Mouse (Mus musculus): ENCODE measurements around the gene Mindy2.

The Mindy2 gene

DNA sequence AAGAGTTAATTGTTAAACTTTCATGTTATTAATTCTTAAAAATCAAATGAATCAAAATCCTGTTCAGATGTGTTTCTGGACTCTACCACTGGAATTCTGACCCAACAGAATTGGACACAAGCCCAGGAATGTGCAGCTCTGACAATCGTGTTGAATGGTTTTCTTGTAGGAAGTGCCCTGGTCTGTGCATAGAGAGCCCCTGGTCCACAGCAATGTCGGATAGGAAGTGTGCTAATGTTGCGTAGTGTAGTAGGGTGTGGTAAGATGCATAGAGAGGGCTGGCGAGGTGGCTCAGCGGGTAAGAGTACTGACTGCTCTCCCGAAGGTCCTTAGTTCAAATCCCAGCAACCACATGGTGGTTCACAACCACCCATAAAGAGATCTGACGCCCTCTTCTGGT is 9.8 kb upstream of the Mindy2 start:
- peak; percentile 39 for DNase-seq

GRCm38 (mm10) chr9:70665372-70666145 is 8.6 kb upstream of the Mindy2 start:
- no peak for DNase-seq

- DNase-seq, result no peak
These were observed 7.9 kb upstream of the Mindy2 start for GRCm38 (mm10) chr9:70664847-70665246.

- no peak for DNase-seq
These were observed 1.3 kb upstream of the Mindy2 start for GRCm38 (mm10) chr9:70658266-70658665.

DNA sequence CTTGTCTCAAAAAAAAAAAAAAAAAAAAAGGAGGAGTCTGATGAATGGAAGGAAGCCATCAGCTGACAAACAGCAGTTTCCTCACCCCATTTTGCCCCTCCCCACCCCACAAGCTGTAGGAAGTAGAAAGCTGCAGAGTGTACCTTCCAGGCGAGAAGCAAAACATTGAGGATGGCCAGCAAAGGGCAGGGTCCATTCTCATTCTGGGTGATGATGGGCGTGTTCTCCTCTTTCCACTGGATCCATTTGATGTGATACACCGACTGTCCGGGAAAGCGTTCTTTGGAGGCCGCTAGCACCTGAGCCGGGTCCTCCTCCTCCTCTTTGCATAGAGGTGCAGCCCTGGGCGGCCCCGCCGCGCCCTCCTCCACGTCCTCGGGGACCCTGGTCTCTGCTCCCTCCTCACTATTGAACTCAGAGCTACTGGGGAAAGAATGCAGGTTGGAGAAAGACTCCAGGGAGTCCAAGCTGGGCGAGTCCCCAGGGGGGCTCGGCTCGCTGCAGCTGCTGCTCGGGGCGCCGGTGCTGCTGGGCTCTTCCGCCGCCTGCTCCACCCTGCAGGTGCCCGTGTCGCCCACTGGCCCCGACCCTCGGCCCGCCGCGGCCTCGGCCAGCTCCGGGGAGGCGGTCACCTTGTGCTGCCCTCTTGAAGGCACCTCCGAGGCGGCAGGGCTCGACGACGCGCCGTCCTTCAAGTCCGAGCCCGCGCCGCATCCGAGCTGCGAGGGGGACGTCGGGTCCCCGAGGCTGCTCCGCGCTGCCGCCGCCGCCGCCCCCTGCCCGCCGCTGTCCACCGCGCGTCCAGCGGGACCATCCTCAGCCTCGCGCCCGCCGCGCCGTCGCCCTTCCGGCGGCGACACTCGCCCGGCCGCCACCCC is 605 bp downstream of the Mindy2 start, which contains the start of gene Gm10642:
Gm10642 (plus strand) TSS at position 122 of the 878 bp plus-strand sequence.
- peak; percentile 77 for DNase-seq

GRCm38 (mm10) chr9:70655764-70656129 is 1.2 kb downstream of the Mindy2 start:
- no peak for DNase-seq

GRCm38 (mm10) chr9:70654496-70654895 is 2.5 kb downstream of the Mindy2 start:
- no peak for DNase-seq

GRCm38 (mm10) chr9:70653875-70654274 is 3.1 kb downstream of the Mindy2 start:
- DNase-seq, result no peak

DNA sequence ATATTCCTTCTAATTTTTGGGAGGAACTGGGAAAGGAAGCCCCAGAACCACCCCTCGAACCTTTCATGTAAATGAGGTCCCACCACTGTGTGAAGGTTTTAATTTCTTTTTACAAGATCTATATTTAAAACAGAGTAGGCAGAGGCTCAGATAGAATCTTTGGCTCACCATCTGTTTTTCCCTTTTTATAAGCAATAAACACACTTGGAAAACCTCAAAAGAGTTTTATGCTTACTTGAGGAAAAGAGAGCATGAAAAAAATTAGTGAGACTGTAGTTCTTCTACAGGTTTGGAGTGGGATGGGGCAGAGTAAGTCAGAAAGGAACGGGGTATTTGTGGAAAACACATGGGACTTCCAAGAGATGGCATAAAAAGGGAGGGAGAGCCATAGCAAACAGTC is 4.8 kb downstream of the Mindy2 start:
- DNase-seq, result no peak

DNA sequence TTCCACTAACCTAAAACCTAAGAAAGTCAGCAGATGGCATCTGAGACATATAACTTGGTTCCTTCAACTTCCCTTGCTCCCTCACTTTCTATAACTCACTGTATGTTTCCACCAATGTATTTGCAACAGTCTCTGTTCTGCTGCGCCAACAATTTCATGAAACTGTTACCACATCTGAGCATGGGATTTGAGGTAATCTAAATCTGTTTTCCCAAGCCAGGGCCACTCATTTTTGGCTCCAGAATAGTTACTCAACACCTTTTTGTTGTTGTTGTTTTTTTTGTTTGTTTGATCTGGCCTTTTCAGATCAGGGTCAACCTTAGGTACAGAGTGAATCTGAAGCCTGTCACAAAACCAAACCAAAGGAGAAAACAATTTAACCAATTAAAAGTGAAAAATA is 6.0 kb downstream of the Mindy2 start:
- DNase-seq, result no peak

- no peak for DNase-seq
These were observed 6.7 kb downstream of the Mindy2 start for GRCm38 (mm10) chr9:70650260-70650659.

GRCm38 (mm10) chr9:70636748-70637147 is 20.2 kb downstream of the Mindy2 start:
- DNase-seq, result no peak

- DNase-seq, result no peak
These were observed 25.3 kb downstream of the Mindy2 start for GRCm38 (mm10) chr9:70631665-70632064.

GRCm38 (mm10) chr9:70629711-70630110 is 27.3 kb downstream of the Mindy2 start:
- DNase-seq, result no peak

DNA sequence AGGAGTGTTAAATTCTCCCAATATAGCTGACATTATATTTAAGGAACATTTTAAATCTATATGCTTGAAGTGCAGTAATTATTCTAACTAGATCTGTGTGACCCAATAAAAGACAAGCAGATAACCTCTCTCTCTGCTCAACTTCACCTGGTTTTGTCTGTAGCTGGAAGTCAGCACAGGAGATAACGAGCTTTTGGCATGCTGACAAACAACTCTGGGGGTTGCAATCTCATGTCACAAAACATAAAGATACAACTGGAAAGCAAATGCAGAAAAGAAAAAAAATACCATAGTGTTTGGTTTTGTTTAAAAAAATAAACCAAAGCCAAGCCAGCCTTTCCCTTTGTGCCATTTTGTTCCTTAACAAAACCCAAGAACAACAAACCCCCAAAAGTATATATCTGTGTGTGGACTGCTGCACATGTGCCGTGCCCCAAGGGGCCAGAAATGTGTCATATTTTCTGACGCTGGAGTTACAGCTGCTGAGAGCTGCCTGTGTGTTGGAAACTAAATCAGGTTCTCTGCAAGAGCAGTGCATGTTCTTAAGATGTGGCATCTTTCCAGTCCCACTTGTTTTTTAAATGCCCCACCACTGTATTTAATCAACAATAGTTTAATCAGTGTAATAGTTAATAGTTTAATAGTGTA is 45.8 kb downstream of the Mindy2 start:
- no peak for DNase-seq

- peak; percentile 39 for DNase-seq
These were observed 54.7 kb downstream of the Mindy2 start for GRCm38 (mm10) chr9:70602186-70602845.

- DNase-seq, result no peak
These were observed 58.7 kb downstream of the Mindy2 start for GRCm38 (mm10) chr9:70598271-70598670.

DNA sequence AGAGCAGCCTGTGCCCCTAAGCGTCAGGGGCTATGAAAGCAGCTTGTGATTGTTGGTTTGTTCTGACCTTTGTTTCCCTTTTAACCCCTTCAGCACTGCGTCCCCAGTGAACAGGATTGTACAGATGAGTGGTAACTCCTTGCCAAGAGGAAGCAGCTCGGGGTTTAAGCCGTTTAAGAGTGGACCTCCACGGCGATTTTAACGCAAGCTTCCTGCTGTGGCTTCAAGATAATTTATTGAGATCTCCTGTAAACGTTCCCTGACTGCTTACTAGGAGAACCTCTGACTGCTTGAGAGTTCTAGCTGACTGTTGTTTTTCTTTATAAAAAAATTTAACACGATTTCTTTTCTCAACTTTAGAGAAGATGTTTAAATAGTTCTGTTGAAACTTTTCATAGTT is 65.5 kb downstream of the Mindy2 start:
- DNase-seq, result no peak

DNA sequence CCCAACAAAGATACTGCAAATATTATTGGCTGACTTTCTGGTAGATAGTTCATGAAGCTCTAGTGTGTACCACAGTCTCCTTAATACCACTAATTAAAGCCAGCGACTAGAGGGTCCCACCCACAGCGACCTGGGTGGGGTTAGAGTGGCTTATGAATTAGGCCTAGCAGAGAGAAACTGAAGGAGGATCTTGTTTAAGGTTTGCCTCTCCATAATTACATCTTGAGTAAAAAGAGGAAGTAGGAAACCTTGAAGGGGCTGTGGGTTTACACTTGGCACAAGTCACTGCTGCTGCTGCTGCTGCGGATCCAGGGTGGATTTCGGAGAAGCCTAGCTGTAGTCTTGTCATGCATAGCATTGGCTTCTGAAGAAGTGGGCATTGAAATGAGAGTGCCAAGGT is 66.2 kb downstream of the Mindy2 start:
- DNase-seq, result no peak

- no peak for DNase-seq
These were observed 69.8 kb downstream of the Mindy2 start for GRCm38 (mm10) chr9:70587171-70587570.

DNA sequence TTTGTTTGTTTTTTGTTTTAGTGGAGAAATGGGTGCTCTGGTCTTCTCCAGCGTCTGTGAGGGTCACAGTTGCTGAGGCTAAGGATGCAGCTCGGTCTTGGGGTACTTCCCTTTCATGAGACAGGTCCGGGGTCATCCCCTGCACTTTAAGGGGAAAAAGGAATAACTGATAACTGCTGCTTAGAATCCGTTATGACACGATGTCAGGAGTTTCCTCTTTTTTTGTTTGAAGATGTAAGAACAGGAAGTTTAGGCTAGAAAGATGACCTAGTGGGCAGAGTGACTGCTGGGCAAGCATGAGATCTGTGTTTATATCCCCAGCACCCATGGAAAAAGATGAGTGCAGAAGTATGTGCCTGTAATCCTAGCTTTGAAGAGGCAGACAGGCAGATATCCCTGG is 71.8 kb downstream of the Mindy2 start:
- DNase-seq, result no peak

DNA sequence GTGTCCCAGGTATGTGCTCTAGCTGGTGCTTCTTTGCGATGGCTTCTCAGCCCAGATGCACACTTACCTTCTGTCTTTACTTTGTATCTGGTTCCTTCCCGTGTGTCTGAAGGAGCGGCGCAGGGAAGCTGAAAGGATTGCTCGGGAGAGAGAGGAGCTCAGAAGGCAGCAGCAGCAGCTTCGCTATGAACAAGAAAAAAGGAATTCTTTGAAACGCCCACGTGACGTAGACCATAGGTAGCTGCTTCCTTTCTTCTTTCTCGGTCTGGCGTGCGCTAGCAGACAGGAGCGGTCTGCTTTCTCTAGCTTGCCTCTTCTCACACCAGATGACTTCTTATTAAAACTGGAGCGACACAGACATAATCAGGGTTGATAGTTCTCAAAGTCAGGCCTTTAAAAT is 72.3 kb downstream of the Mindy2 start:
- DNase-seq, result no peak

GRCm38 (mm10) chr9:70580956-70581355 is 76.0 kb downstream of the Mindy2 start:
- no peak for DNase-seq

Measured in kidney, postnatal 10 days (tissue).